Mouse (Mus musculus): ENCODE measurements at regions not wholly inside any gene's neighbourhood (a gene's known extent, or its start where the extent isn't known, plus 50 kb on each side); places are given as distances from the start of the nearest gene placed in this dataset.

- no peak for TF ChIP-seq POLR2AphosphoS2 (IDR thresholded peaks at IDR 0.05; ENCODE audit: insufficient read length, low read depth)
- TF ChIP-seq POLR2A (IDR thresholded peaks at IDR 0.05; ENCODE audit: insufficient read length, low read depth), result no peak
- no peak for TF ChIP-seq USF1 (IDR thresholded peaks at IDR 0.05; ENCODE audit: low read depth)
Observed at GRCm38 (mm10) chr13:19470729-19471128, 75.1 kb upstream of the Stard3nl start.

All from myocyte (in vitro differentiated cells).